Mouse (Mus musculus): ENCODE measurements around the gene Taf5.

DNA sequence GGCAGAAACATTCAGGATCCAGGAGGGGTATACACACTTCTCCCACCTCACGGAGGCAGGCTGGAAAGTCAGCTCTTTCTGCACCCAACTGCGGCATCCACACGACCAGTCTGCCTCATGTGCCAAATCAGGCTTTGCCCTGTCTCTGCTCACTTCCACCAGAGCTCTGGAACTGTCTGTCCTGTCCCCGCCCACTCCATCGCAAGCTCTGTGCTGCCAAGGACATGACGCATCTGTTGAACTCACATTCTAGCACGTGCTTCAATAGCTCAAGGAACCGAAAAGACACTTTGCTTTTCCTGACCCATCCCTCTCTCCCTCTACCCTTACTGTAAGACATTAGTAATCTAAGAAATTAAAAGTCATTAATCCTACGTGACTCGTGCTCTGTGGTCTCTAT, 42.6 kb upstream of the Taf5 start:
- no peak for TF ChIP-seq TAL1 (IDR thresholded peaks at IDR 0.05; ENCODE audit: low read length)
- TF ChIP-seq GATA1 (IDR thresholded peaks at IDR 0.05; ENCODE audit: low read length) = no peak

Measured in erythroblast, embryonic 14.5 days (primary cell).